Comparison of ENCODE assay signal across 8 mouse cellular contexts in the genomic region with DNA sequence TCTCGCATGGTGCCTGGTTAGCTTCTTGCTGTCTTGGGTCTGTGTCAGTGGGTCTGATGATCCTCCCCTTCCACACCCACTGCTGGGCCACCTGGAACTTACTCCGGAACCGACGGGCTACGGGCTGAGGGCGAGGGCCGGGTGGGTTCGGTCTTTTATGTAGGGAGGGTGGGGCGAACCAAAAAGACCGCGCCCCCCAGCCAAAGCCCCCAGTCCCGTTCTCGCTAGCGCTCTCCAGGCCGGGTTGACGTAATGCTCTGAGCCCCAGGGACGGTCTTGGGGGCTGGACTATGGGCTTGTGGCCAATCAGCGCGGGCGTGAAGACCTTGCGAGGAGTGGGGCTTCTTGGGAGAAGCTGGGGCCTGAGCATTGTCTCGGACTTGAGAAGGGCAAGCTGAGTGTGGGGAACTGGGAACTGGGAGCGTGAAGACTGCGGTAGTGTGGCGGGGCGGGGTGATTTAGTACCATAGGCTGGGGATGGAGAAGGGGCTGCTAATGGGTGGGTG. TPM values are rescaled to one million over a fixed set of nuclear protein-coding genes. Genes with fewer than 3 reads are reported as not detected.
DNase-seq lines count a peak whose midpoint lies in the region; ATAC-seq and TF ChIP-seq lines count a peak whose summit lies in the region.

A gene (minus strand): TSS at position 241 of the 506 bp plus-strand sequence.

- peaks cover 47% of the 10 kb centered on the region for H3K4me1 ChIP-seq in limb, embryonic 14.5 days (ENCODE audit: control insufficient read depth, insufficient read depth, low read length)
- peaks cover 19% of the 10 kb centered on the region for H3K4me1 ChIP-seq in midbrain, embryonic 16.5 days (ENCODE audit: control insufficient read depth, insufficient read depth, low read length)

- H3K27me3 ChIP-seq in limb, embryonic 14.5 days (ENCODE audit: control insufficient read depth, insufficient read depth, low read length), result no peaks in the 10 kb centered on the region
- no peaks in the 10 kb centered on the region for H3K27me3 ChIP-seq in midbrain, embryonic 16.5 days (ENCODE audit: control insufficient read depth, insufficient read depth, low read depth, low read length)

- no peaks in the 10 kb centered on the region for H3K9me3 ChIP-seq in limb, embryonic 14.5 days (ENCODE audit: control insufficient read depth, low read length)
- H3K9me3 ChIP-seq in midbrain, embryonic 16.5 days (replicated peaks; ENCODE audit: control insufficient read depth, low read length, poor library complexity, severe bottlenecking), result no peaks in the 10 kb centered on the region

- peaks cover 5% of the 10 kb centered on the region; the same call in 1 of the 2 replicates for H3K36me3 ChIP-seq in limb, embryonic 14.5 days (ENCODE audit: control insufficient read depth, insufficient read depth, low read length)
- no peaks in the 10 kb centered on the region; the same call in 1 of the 2 replicates for H3K36me3 ChIP-seq in midbrain, embryonic 16.5 days (ENCODE audit: control insufficient read depth, insufficient read depth, low read length)

- H3K4me3 ChIP-seq in limb, embryonic 14.5 days (replicated peaks; ENCODE audit: low read length), result peak within 1 kb of the TSS; percentile 73
- H3K4me3 ChIP-seq in midbrain, embryonic 16.5 days (ENCODE audit: low read depth, low read length), result peak within 1 kb of the TSS; percentile 89

- peak; percentile 45; the same call in 1 of the 2 replicates for TF ChIP-seq POLR2A in limb, embryonic 14.5 days (IDR thresholded peaks at IDR 0.05; ENCODE audit: borderline replicate concordance, extremely low read depth, insufficient read depth, insufficient read length)

- ATAC-seq in common myeloid progenitor, adult 5-6 weeks (replicated peaks; ENCODE audit: low read depth, poor library complexity, severe bottlenecking), result peak; percentile 51
- peak; percentile 91 for ATAC-seq in limb, embryonic 14.5 days (ENCODE audit: low FRiP score, low read depth)
- ATAC-seq in midbrain, embryonic 16.5 days, result peak; percentile 95

- H3K9ac ChIP-seq in limb, embryonic 14.5 days (ENCODE audit: low read depth, low read length, severe bottlenecking), result peak within 1 kb of the TSS; percentile 67
- H3K9ac ChIP-seq in midbrain, embryonic 16.5 days (ENCODE audit: low read depth, low read length), result peak within 1 kb of the TSS; percentile 100

- under 1% methylated on average over 26 of the region's 26 CpGs for WGBS in limb, embryonic 14.5 days
- WGBS in midbrain, embryonic 16.5 days, result under 1% methylated on average over 26 of the region's 26 CpGs

- peak; percentile 39 for DNase-seq in ovary, adult 18-20 months (ENCODE audit: low spot score)
- no peak for DNase-seq in ovary, postnatal 10 days (ENCODE audit: low spot score)
- peak; percentile 97 for DNase-seq in heart, adult 11 months
- peak; percentile 44 for DNase-seq in kidney, adult 18-20 months
- peak; percentile 92 for DNase-seq in limb, embryonic 14.5 days (ENCODE audit: low spot score)
- peak; percentile 23 for DNase-seq in testis, postnatal 14 days (ENCODE audit: low spot score)

- H3K4me2 ChIP-seq in limb, embryonic 14.5 days (replicated peaks; ENCODE audit: low read depth, low read length, severe bottlenecking), result peak within 1 kb of the TSS; percentile 82
- peak within 1 kb of the TSS; percentile 76 for H3K4me2 ChIP-seq in midbrain, embryonic 16.5 days (ENCODE audit: low read length)

- H3K27ac ChIP-seq in limb, embryonic 14.5 days (replicated peaks; ENCODE audit: low read depth, low read length), result peak within 1 kb of the TSS; percentile 84
- peak within 1 kb of the TSS; percentile 100 for H3K27ac ChIP-seq in midbrain, embryonic 16.5 days (ENCODE audit: low read length)

RNA-seq across cellular contexts. Expression of the gene that starts here (rescaled TPM):
- total RNA-seq in common myeloid progenitor, adult 5-6 weeks (2017), result not detected in 2 replicates
- 376 and 378 TPM in 2 replicates for polyA plus RNA-seq in limb, embryonic 14.5 days (2012; rRNA removed)
- 28.5 TPM in 2 replicates for polyA plus RNA-seq in limb, embryonic 14.5 days (2014; fragmentation: Nextera tagmentation; extraction: Ambion mirVana)
- 1,230 and 1,315 TPM in 2 replicates for polyA plus RNA-seq in midbrain, embryonic 16.5 days (2015; fragmentation: Nextera tagmentation; extraction: Ambion mirVana)

Comparison
In these comparisons a context has a peak if more than half of its experiments do, and no peak if none do; other contexts are left out.
1. Peak in ATAC-seq in common myeloid progenitor, adult 5-6 weeks; RNA of the gene not detected or under 1 TPM.